Mouse (Mus musculus): ENCODE results near the gene Scoc. TPM values are rescaled to one million over a fixed set of nuclear protein-coding genes. Genes with fewer than 3 reads are reported as not detected.

Gene Scoc
- polyA plus RNA-seq, 1 experiment from 2014 or later, result 218 TPM

DNA sequence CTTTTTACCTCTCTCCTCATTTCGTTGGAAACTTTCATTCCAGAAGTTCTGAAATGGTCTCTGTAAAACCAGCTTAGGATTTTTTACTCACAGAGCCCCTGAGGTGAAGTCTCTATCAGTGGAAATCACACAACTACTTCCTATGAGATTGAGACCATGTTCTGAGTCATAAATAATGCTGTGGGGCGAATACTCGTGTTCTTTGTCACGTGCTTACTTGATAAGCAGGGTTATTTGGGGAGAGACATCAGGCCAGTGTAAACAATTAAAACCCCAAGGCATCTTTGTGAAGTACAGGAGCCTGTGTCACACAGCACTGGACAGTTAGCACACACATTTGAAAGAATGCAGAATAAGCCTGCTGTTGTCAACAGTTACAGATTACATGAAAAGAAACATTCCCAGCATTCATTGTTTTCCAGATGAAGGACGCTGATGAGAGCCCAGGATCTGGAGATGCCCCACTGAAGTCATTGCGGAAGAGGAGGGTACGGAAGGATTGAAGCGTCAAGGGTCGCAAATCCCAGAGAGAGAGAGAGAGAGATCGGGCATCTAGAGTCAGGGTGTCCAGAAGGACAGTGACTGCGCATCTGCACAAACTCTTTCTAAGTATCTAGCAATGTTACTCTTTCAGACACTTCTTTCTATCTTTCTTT is 32.0 kb downstream of the Scoc start:
- Histone ChIP-seq H3K4me2 (no peak overlapping the region), H3K36me3 (no peaks in the 10 kb centered on the region), H3K9ac (no peak overlapping the region), H3K27me3 (no peaks in the 10 kb centered on the region), H3K9me3 (no peaks in the 10 kb centered on the region), H3K27ac (replicated peaks) (no peak overlapping the region), H3K4me3 (no peak overlapping the region), H3K4me1 (replicated peaks) (0 out of 2 replicates have a peak, but pooled peaks cover 4% of the 10 kb centered on the region)
- no peak for ATAC-seq (ENCODE audit: low read depth)
- 70% methylated on average over 11 of the region's 11 CpGs for WGBS

DNA sequence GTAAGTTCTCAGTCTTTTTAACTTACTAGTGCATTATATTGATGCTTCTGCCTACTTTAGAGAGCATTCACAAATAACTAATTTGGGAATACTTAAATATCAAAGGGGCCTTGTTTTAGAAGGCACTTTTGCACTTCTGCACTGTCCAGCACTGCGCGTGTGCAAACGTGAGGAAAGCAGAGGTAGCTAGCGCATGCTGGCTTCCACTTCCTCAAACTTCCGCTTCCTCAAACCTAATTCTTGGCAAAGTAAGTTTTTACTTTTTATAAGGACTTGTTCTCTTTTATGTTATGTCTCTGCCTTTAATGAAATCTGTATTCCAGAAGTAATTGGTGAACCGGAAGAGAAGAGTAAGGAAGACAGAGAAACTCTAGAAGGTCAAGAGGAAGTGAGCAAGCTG is 33.0 kb downstream of the Scoc start:
- Histone ChIP-seq H3K4me2 (no peak overlapping the region), H3K9me3 (no peaks in the 10 kb centered on the region), H3K27ac (replicated peaks) (no peak overlapping the region), H3K36me3 (no peaks in the 10 kb centered on the region), H3K9ac (no peak overlapping the region), H3K27me3 (no peaks in the 10 kb centered on the region), H3K4me1 (replicated peaks) (0 out of 2 replicates have a peak, but pooled peaks cover 4% of the 10 kb centered on the region), H3K4me3 (no peak overlapping the region)
- ATAC-seq (ENCODE audit: low read depth), result no peak
- WGBS, result 96% methylated on average over 6 of the region's 6 CpGs

DNA sequence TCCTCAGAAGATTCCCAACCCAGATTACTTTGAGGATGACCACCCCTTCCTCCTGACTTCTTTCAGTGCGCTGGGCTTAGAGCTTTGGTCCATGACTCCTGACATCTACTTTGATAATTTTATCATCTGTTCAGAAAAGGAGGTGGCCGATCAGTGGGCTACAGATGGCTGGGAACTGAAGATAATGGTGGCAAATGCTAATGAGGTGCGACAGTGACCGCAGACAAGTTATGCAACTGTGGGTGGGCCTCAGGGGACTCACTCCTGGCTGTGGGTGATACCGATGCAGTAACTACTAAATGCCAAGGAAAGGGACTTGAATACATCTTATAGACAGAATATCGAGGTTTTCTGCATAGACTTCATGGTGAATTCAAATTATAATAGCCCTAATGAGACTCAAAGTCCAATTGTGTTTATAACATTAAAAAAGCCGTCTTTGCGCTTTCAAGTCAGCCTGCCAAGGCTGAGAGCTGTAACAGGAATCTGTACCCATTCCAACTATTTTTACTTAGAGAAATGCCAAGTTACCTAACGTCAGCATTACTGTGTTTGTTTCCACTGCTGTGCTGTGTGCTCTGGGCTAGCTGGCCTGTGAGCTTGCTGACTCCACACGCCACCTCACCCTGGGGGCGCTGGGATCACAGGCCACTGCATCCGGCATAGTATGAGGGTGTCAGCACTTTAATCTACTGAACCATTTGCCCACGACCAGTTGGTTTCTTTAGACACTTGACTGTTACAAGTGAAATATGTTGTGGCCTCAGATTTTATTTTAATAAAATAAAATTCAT is 35.0 kb downstream of the Scoc start:
- ATAC-seq (ENCODE audit: low read depth), result no peak
- no peak overlapping the region for H3K4me2 ChIP-seq
- WGBS, result 68% methylated on average over 13 of the region's 13 CpGs
- H3K9me3 ChIP-seq, result no peaks in the 10 kb centered on the region
- H3K27me3 ChIP-seq, result no peaks in the 10 kb centered on the region
- H3K36me3 ChIP-seq, result no peaks in the 10 kb centered on the region
- 0 out of 2 replicates have a peak, but pooled peaks cover 4% of the 10 kb centered on the region for H3K4me1 ChIP-seq (replicated peaks)
- H3K4me3 ChIP-seq, result no peak overlapping the region
- no peak overlapping the region for H3K27ac ChIP-seq (replicated peaks)
- H3K9ac ChIP-seq, result no peak overlapping the region

DNA sequence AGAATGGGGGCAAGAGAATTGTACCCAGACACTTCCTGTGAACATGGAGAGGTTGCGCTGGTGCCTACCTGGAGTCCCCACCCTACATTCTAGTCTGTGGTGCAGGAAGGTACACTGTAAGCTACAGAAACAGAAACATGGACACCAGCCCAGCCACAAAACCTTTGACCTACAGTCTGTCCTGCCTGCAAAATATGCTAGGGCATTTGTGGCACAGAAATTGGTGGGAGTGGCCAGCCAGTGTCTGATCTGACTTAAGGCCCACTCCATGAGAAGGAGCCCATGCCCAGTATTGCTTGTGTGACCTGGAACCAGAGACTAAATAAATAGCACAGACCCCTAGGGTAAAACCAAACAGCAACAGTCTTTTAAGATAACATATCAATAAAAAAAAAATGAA is 36.8 kb downstream of the Scoc start:
- 0 out of 2 replicates have a peak, but pooled peaks cover 4% of the 10 kb centered on the region for H3K4me1 ChIP-seq (replicated peaks)
- whole genome bisulfite sequencing, result 95% methylated on average over 1 of the region's 1 CpGs
- H3K27me3 ChIP-seq, result no peaks in the 10 kb centered on the region
- ATAC-seq (ENCODE audit: low read depth), result no peak
- no peak overlapping the region for H3K4me2 ChIP-seq
- H3K36me3 ChIP-seq, result no peaks in the 10 kb centered on the region
- no peaks in the 10 kb centered on the region for H3K9me3 ChIP-seq
- no peak overlapping the region for H3K27ac ChIP-seq (replicated peaks)
- H3K4me3 ChIP-seq, result no peak overlapping the region
- H3K9ac ChIP-seq, result no peak overlapping the region

DNA sequence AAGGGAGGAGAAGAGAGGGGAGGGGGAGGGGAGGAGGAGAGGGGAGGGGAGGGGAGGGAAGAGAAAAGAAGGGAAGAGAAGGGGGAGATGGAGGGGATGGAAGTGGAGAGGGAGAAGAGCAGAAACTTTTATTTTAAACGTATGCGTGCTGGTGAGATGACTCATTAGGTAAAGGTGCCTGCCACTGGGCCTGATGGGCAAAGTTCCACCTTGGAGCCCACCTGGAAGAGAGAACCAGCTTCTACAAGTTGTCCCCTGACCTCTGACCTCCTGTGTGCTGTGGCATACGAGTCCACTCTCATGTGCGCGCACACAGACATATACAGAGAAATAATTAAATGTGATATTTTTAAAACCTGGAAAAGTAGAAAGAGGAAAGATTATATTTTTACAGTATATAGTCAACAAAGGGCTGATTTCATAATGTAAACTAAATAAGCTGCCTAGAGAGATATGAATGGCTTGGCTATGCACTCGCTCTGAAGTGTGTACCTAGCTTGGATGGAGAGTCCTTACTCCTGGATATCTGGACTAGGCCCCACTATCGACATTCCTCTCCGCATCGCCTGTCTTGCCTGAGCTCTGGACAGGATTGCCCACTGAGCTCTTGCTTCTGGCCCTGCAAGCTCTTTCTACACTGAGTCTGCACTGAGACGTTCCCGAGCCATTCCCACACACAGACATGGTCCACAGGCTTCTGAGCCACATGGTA is 39.2 kb downstream of the Scoc start:
- ATAC-seq (ENCODE audit: low read depth), result no peak
- H3K9me3 ChIP-seq, result no peaks in the 10 kb centered on the region
- H3K4me1 ChIP-seq (replicated peaks), result no peaks in the 10 kb centered on the region
- H3K36me3 ChIP-seq, result no peaks in the 10 kb centered on the region
- H3K9ac ChIP-seq, result no peak overlapping the region
- H3K27ac ChIP-seq (replicated peaks), result no peak overlapping the region
- H3K4me3 ChIP-seq, result no peak overlapping the region
- no peaks in the 10 kb centered on the region for H3K27me3 ChIP-seq
- WGBS, result 94% methylated on average over 11 of the region's 11 CpGs
- H3K4me2 ChIP-seq, result no peak overlapping the region

DNA sequence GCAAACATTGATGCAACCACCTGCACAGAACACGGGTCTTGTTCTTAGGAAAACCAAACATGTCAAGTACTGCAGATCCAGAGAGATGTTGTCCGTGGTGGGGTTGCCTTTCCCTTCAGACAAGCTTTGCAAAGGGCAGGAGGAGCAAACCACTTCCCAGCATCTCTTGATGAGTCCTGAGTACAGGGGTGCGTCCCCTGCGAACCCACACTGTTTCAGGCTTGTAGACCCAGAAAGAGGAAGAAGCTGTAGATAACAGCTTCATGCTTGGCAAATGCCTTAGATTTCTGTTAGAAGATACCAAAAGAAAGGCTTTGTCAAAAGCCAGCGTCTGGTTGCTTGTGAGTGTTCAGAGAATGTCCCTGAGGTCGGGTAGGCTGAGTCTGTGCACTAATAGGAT is 40.2 kb downstream of the Scoc start:
- no peak overlapping the region for H3K27ac ChIP-seq (replicated peaks)
- H3K27me3 ChIP-seq, result no peaks in the 10 kb centered on the region
- H3K36me3 ChIP-seq, result no peaks in the 10 kb centered on the region
- 85% methylated on average over 6 of the region's 6 CpGs for WGBS
- H3K4me1 ChIP-seq (replicated peaks), result no peaks in the 10 kb centered on the region
- H3K9ac ChIP-seq, result no peak overlapping the region
- no peak overlapping the region for H3K4me3 ChIP-seq
- ATAC-seq (ENCODE audit: low read depth), result no peak
- H3K9me3 ChIP-seq, result no peaks in the 10 kb centered on the region
- no peak overlapping the region for H3K4me2 ChIP-seq

DNA sequence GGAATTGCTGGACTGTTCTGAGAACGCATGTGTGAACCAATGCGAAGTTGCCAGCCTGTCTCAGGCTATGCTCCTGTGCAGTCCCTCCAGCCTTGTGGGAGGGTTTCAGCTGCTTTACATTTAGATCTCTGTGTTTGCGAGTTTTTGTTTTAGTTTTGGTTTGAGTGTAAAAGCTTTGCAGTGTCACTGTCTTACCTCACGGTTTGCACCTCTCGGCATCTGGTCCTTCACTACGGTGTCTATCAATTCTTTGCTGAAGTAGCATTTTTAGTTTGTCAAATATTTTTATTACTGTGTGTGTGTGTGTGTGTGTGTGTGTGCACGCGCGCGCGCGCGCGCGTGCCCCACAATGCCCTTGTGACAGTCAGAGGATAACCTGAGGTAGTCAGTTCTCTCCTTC is 41.3 kb downstream of the Scoc start:
- no peak for ATAC-seq (ENCODE audit: low read depth)
- WGBS, result 94% methylated on average over 15 of the region's 15 CpGs
- H3K36me3 ChIP-seq, result no peaks in the 10 kb centered on the region
- no peaks in the 10 kb centered on the region for H3K9me3 ChIP-seq
- no peak overlapping the region for H3K4me2 ChIP-seq
- no peaks in the 10 kb centered on the region for H3K27me3 ChIP-seq
- H3K4me3 ChIP-seq, result no peak overlapping the region
- no peaks in the 10 kb centered on the region for H3K4me1 ChIP-seq (replicated peaks)
- H3K9ac ChIP-seq, result no peak overlapping the region
- H3K27ac ChIP-seq (replicated peaks), result no peak overlapping the region

DNA sequence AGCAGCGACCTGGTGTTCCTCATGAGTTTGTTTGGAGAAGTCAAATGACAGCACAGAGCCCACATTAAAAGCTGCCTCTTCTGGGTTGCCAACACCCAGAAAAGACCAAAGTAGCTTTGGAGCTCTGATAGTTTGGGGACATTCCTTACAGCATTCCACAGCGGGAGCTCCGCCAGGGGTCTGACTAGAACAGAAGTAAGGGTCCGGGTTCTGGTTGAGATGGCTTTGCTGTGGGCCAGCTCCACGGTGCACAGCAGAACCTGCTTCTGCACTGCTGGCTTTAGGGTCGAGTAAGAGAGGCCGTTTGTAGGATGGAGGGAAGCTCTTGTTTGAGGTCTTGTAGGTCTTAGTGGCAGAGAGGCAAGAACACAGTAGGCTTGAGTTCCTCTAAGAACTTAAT is 49.7 kb downstream of the Scoc start:
- Histone ChIP-seq H3K9ac (no peak overlapping the region), H3K4me1 (replicated peaks) (no peaks in the 10 kb centered on the region), H3K27ac (replicated peaks) (no peak overlapping the region), H3K4me2 (no peak overlapping the region), H3K36me3 (no peaks in the 10 kb centered on the region), H3K9me3 (no peaks in the 10 kb centered on the region), H3K4me3 (no peak overlapping the region), H3K27me3 (no peaks in the 10 kb centered on the region)
- 86% methylated on average over 7 of the region's 7 CpGs for WGBS
- ATAC-seq (ENCODE audit: low read depth), result no peak

DNA sequence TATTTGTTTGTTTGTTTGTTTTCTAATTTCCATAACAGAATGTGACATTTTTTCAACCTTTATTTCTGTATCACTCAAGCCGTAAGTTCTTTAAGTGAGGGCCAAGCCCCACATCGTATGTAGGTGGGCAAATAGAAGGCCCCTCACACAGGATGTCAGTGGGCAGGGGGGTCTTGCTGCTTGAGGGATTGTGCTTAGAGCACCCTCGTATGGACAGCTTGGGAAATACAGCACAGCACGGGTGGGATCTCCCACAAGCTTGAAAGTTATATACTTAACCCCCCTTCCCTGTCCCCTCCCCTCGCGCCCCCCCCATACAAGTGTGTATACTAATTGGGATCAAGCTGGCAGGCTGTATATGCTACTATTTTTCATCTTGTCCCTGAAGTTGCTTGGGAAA is 51.4 kb downstream of the Scoc start:
- 38% methylated on average over 6 of the region's 6 CpGs for WGBS
- H3K27ac ChIP-seq (replicated peaks), result no peak overlapping the region
- no peak overlapping the region for H3K4me2 ChIP-seq
- no peak overlapping the region for H3K9ac ChIP-seq
- H3K27me3 ChIP-seq, result no peaks in the 10 kb centered on the region
- H3K36me3 ChIP-seq, result no peaks in the 10 kb centered on the region
- no peak for ATAC-seq (ENCODE audit: low read depth)
- no peaks in the 10 kb centered on the region for H3K4me1 ChIP-seq (replicated peaks)
- H3K4me3 ChIP-seq, result no peak overlapping the region
- no peaks in the 10 kb centered on the region for H3K9me3 ChIP-seq

DNA sequence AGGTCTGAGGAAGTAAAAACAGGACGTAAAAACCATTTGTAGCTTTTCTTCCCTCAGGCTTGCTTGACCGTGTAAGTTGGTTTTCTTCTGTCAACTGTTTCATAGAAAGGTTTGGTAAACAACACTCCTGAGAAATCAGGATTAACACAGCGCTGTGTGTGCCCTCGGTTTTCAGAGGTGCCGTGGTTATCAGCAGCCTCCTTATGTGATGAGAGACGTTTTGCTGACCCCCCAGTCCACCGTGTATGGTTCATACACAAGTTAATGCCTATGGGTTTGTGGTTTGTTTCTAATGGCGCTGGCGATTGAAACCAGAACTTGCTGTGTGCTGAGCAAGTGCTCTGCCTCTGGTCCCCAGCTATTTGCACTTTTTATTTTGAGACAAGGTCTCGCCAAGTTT is 52.6 kb downstream of the Scoc start:
- ATAC-seq (ENCODE audit: low read depth), result no peak
- no peak overlapping the region for H3K4me3 ChIP-seq
- no peak overlapping the region for H3K27ac ChIP-seq (replicated peaks)
- H3K36me3 ChIP-seq, result no peaks in the 10 kb centered on the region
- 87% methylated on average over 10 of the region's 10 CpGs for WGBS
- H3K4me1 ChIP-seq (replicated peaks), result no peaks in the 10 kb centered on the region
- H3K4me2 ChIP-seq, result no peak overlapping the region
- no peak overlapping the region for H3K9ac ChIP-seq
- no peaks in the 10 kb centered on the region for H3K27me3 ChIP-seq
- H3K9me3 ChIP-seq, result no peaks in the 10 kb centered on the region

DNA sequence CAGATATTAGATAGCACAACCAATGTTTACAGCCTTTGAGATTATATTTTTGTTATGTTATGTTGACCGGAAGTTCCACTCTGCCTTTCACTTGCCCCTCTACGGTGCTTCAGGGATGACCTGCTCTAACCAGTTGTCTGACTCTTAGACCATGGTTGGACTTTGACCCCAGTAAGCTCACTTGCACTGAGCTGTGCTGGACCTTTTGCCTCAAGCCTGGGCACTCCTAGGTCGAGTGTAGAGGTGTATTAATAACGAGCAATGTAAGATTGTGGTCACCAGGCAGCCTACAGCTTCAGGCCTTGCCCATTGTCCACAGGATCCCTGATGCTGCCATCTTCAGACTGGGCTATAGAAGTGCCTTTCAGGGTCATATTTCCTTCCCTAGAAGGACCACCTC is 60.5 kb downstream of the Scoc start:
- no peaks in the 10 kb centered on the region for H3K36me3 ChIP-seq
- H3K9me3 ChIP-seq, result no peaks in the 10 kb centered on the region
- H3K27me3 ChIP-seq, result no peaks in the 10 kb centered on the region
- WGBS, result 78% methylated on average over 4 of the region's 4 CpGs
- no peak overlapping the region for H3K4me3 ChIP-seq
- no peak overlapping the region for H3K4me2 ChIP-seq
- no peak overlapping the region for H3K27ac ChIP-seq (replicated peaks)
- H3K9ac ChIP-seq, result no peak overlapping the region
- H3K4me1 ChIP-seq (replicated peaks), result no peaks in the 10 kb centered on the region
- ATAC-seq (ENCODE audit: low read depth), result no peak

DNA sequence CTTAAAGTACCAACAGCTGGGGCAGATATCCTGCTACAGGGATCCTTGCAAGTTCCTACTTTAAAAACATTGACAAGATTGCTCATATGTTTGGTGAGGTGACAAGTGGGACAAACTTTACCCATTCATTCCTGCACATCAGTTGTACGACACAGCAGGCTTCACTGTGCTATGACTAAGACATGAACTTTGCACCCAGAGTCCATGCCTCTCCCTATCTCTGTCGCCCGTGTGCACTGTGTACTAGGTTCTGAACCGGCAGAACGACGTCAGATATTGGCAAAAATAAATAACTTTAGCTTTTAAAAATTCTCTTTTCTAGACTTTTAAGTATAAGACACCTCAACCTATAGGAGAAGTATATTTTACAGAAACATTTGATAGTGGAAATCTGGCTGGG is 61.5 kb downstream of the Scoc start:
- no peak for ATAC-seq (ENCODE audit: low read depth)
- no peaks in the 10 kb centered on the region for H3K27me3 ChIP-seq
- no peak overlapping the region for H3K27ac ChIP-seq (replicated peaks)
- WGBS, result 89% methylated on average over 6 of the region's 6 CpGs
- H3K4me2 ChIP-seq, result no peak overlapping the region
- H3K4me3 ChIP-seq, result no peak overlapping the region
- H3K36me3 ChIP-seq, result no peaks in the 10 kb centered on the region
- no peak overlapping the region for H3K9ac ChIP-seq
- H3K9me3 ChIP-seq, result no peaks in the 10 kb centered on the region
- H3K4me1 ChIP-seq (replicated peaks), result no peaks in the 10 kb centered on the region

All from neural tube, embryonic 13.5 days (tissue).